Mouse (Mus musculus) C2C12 (cell line): ENCODE results near the gene Cys1. TPM values are rescaled to one million over a fixed set of nuclear protein-coding genes. Genes with fewer than 3 reads are reported as not detected.
"Not testable (repeated sequence)": the region's sequence is repeated elsewhere in the genome, so short reads cannot be mapped to it uniquely, and the experiment has no call there.

Experiments
- H3K27me3 ChIP-seq: one replicate; pipeline ENCODE4 v1.6.1; 2011; ENCODE audit not compliant: control insufficient read depth, insufficient read depth, insufficient read length
- H3K36me3 ChIP-seq: one replicate; pipeline ENCODE4 v1.6.1; 2011; ENCODE audit not compliant: control insufficient read depth, insufficient read depth
- H3K4me3 ChIP-seq: one replicate; pipeline ENCODE4 v1.5.1; 2011; ENCODE audit warnings: mild to moderate bottlenecking, control low read depth; ENCODE audit not compliant: poor library complexity, insufficient read depth, severe bottlenecking
- H3K79me2 ChIP-seq: one replicate; pipeline ENCODE4 v1.6.1; 2011; ENCODE audit not compliant: control insufficient read depth, insufficient read depth
- H3K79me3 ChIP-seq: one replicate; pipeline ENCODE4 v1.6.1; 2011; ENCODE audit warnings: low read depth, control low read depth
- H3ac ChIP-seq: one replicate; pipeline ENCODE3; 2011; ENCODE audit warnings: low read depth; ENCODE audit not compliant: control insufficient read depth, insufficient read length
- CEBPB ChIP-seq: IDR thresholded peaks from one replicate; pipeline ENCODE4 v1.6.1; 2011; ENCODE audit warnings: low read depth, mild to moderate bottlenecking, control low read depth, moderate library complexity
- CTCF ChIP-seq: IDR thresholded peaks from one replicate; pipeline ENCODE4 v1.5.1; 2011; ENCODE audit not compliant: control insufficient read depth, insufficient read depth, insufficient read length
- FOSL1 ChIP-seq: IDR thresholded peaks from one replicate; pipeline ENCODE4 v1.8.0; 2011; ENCODE audit warnings: mild to moderate bottlenecking, low read length; ENCODE audit not compliant: poor library complexity, insufficient read depth, severe bottlenecking
- MAX ChIP-seq: IDR thresholded peaks from one replicate; pipeline ENCODE4 v1.6.1; 2011; ENCODE audit warnings: mild to moderate bottlenecking, control low read depth
- MYOD1 ChIP-seq: IDR thresholded peaks from one replicate; pipeline ENCODE4 v1.6.1; 2011; ENCODE audit warnings: low read depth; ENCODE audit not compliant: control insufficient read depth, insufficient read length
- MYOG ChIP-seq: IDR thresholded peaks from one replicate; pipeline ENCODE4 v1.6.1; 2011; ENCODE audit not compliant: control insufficient read depth, insufficient read length; ENCODE audit errors: extremely low read depth
- USF1 ChIP-seq: IDR thresholded peaks from one replicate; pipeline ENCODE4 v1.6.1; 2011; ENCODE audit warnings: low read depth, mild to moderate bottlenecking, control low read depth, moderate library complexity
- polyA plus RNA-seq: library from polyadenylated mRNA; unstranded; fragments of >200 nt; fragmentation: generic; extraction: Trizol; gene quantifications from one replicate; pipeline ENCODE4 v1.2.1, GENCODE M21; 2012; ENCODE audit warnings: missing spikeins

Gene Cys1
- polyA plus RNA-seq, 1 experiment, result 0.36 TPM

DNA sequence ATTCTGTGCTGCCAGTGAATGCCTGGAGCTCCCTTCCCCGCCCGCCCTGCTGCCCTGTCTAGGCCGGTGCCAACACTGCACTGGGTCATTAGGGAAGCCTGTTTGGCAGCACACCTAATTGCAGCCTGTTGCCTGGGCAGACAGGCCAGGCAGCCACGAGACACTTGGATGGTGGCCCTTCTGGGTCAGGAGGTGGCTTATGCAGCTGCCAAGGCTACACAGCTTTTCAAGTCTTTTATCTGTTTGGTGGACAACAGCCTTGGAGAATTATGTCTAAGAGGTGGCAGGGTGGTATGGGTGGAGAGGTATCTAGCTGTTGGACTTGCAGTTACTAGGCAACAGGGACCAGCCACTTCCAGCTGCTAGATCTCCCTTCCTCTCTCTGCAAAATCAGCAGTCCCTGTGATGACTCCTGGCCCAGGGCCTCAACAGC, 39.2 kb downstream of the Cys1 start:
- TF ChIP-seq CEBPB, result no peak
- no peak for TF ChIP-seq CTCF
- no peak for TF ChIP-seq FOSL1
- H3ac ChIP-seq, result no peak overlapping the region
- H3K79me3 ChIP-seq, result no peaks in the 10 kb centered on the region
- H3K79me2 ChIP-seq, result no peaks in the 10 kb centered on the region
- no peak overlapping the region for H3K4me3 ChIP-seq
- no peaks in the 10 kb centered on the region for H3K36me3 ChIP-seq
- H3K27me3 ChIP-seq, result no peaks in the 10 kb centered on the region

DNA sequence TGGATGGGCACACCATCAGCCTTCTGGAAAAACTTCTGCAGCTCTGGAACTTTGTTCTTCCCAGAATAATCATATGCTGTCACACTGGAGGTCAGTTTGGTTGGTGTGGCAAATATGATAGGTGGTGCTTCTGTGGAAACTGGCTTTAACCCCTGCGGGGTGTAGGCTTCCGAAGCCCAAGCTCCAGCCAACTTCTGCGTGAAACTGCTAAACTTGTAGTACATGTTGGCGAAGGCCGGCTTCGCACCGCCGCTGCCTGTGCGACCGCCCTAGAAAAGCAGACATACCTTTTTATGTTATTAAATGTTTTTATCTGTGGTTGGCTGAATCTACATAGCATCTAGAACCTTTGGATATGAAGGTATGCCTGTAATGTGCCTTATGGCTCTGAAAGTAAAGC, 42.8 kb downstream of the Cys1 start:
- not testable (repeated sequence) for H3ac ChIP-seq, H3K36me3 ChIP-seq, H3K79me3 ChIP-seq

DNA sequence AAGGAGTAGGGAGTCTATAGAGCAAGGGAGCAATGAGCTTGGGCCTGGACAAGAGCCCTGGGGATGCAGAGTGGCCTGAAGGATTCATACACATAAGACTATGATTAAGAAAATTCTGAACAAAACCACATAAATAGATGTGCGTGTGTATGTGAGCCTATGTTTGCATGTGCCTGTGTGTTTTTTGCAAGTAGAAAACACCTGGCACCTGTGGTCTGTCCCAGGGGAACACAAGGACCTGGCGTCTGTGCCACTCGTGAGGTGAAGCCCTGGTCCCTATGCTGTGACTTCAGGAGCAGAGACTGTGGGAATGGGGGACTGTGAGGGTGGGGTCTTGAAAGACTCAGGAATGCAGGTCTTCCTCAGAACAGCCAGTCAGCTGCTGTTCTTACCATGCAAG, 47.0 kb downstream of the Cys1 start:
- H3K79me2 ChIP-seq, result no peaks in the 10 kb centered on the region
- H3K4me3 ChIP-seq, result no peak overlapping the region
- no peaks in the 10 kb centered on the region for H3K36me3 ChIP-seq
- H3K27me3 ChIP-seq, result no peaks in the 10 kb centered on the region
- TF ChIP-seq FOSL1 (no peak), MAX (no peak), CEBPB (no peak), MYOD1 (no peak), MYOG (no peak), USF1 (no peak)
- no peak overlapping the region for H3ac ChIP-seq
- H3K79me3 ChIP-seq, result no peaks in the 10 kb centered on the region

More for the DNA sequence above, 42.8 kb downstream of the Cys1 start:
- not testable (repeated sequence) for H3K27me3 ChIP-seq, H3K79me2 ChIP-seq, H3K4me3 ChIP-seq

DNA sequence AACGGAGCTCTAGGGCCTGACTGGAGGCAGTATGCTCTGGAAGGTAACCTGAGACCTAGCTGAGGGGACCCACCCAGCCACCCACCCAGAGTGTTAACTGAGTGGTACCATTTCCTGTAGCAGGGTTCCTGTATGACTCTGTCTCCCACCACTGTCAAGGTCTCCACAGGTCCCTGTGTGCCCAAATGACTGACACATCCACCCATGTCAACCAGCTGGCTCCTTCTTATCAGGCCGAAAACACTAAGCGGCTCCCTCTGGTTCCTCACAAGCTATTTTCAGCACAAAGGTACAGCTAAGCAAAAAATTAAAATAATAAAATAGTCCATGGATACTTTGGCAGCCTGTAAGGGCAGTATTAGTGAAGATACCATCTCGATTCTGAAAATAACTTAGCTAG, 47.4 kb downstream of the Cys1 start:
- TF ChIP-seq MYOD1 (no peak), CEBPB (no peak), USF1 (no peak), MYOG (no peak), CTCF (no peak), MAX (no peak), FOSL1 (no peak)
- Histone ChIP-seq H3ac (no peak overlapping the region), H3K79me2 (no peaks in the 10 kb centered on the region), H3K79me3 (no peaks in the 10 kb centered on the region), H3K36me3 (no peaks in the 10 kb centered on the region), H3K27me3 (no peaks in the 10 kb centered on the region), H3K4me3 (no peak overlapping the region)

DNA sequence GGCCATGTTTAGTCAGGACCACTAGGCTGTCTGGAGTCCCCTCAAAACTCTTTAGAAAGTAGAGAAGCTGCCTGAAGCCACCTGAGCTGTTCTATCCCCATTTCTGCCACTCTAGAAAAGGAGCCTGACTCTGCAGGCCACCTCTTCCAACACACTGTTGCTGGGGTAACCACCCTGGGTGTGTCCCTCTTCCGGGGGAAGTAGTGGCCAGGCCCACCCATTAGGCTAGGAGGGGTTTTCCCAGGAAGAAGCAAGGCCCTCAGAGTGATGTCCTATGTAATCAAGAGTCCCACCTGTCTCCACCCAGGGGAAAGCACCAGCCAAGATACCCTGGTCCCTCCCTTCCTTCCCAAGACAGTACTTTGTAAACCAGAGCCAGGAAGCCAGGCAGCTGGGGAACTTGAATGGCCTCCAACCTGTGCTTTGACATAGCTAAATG, 47.8 kb downstream of the Cys1 start:
- Histone ChIP-seq H3K79me3 (no peaks in the 10 kb centered on the region), H3ac (no peak overlapping the region)

DNA sequence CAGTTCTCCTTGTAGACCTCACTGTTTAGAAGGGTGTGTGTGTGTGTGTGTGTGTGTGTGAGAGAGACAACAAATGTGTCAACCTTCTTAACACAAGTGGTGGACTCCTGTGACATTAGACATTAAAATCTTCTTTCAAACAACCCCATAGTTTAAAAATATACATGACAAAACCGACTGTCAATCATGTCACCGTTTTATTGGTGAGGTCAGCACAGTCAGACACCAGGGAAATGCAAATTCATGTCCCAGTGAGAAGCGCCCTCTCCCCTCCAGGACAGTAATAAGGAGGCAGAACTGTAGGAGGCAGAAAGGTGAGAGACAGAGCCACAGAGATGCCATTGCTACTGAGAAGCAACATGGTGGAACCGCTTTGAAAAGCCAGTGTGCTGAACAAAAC, 49.2 kb downstream of the Cys1 start:
- Histone ChIP-seq H3K79me3 (no peaks in the 10 kb centered on the region), H3K4me3 (no peak overlapping the region), H3K36me3 (no peaks in the 10 kb centered on the region), H3ac (no peak overlapping the region), H3K27me3 (no peaks in the 10 kb centered on the region), H3K79me2 (no peaks in the 10 kb centered on the region)
- TF ChIP-seq CTCF (no peak), CEBPB (no peak), MYOD1 (no peak), MAX (no peak), MYOG (no peak), FOSL1 (no peak), USF1 (no peak)

More for the DNA sequence above, 47.8 kb downstream of the Cys1 start:
- H3K27me3 ChIP-seq, result no peaks in the 10 kb centered on the region
- H3K36me3 ChIP-seq, result no peaks in the 10 kb centered on the region
- no peak for TF ChIP-seq MYOG
- no peak for TF ChIP-seq MYOD1
- no peak for TF ChIP-seq CEBPB
- no peak for TF ChIP-seq CTCF
- no peaks in the 10 kb centered on the region for H3K79me2 ChIP-seq
- H3K4me3 ChIP-seq, result no peak overlapping the region

DNA sequence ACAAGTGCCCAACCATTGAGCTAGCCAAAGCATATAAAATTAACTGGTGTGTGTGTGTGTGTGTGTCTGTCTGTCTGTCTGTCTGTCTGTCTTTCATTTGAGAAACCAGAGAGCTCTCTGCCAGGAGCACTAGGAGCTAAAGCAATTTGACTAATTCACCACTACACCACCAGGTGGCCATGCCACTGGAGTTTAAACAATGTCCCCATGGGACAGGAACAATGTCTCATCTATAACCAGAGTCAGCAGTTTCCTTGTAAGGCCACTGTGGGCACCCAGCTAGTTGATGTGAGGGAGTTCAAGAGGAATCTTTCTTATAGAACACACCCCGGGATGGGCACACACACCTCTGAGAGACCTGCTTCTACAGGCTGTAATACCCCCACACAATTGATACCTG, 51.4 kb downstream of the Cys1 start:
- no peak for TF ChIP-seq USF1
- no peak for TF ChIP-seq MAX
- TF ChIP-seq FOSL1, result no peak
- no peak for TF ChIP-seq MYOG
- no peaks in the 10 kb centered on the region for H3K27me3 ChIP-seq
- no peak overlapping the region for H3K4me3 ChIP-seq
- H3ac ChIP-seq, result no peak overlapping the region
- no peaks in the 10 kb centered on the region for H3K79me2 ChIP-seq
- no peaks in the 10 kb centered on the region for H3K36me3 ChIP-seq
- no peaks in the 10 kb centered on the region for H3K79me3 ChIP-seq
